Mouse (Mus musculus): ENCODE data around the gene Kif1bp. TPM values are rescaled to one million over a fixed set of nuclear protein-coding genes. Genes with fewer than 3 reads are reported as not detected.

The Kif1bp gene
- total RNA-seq, 2 experiments from 2014 or later = 180 to 185 TPM

DNA sequence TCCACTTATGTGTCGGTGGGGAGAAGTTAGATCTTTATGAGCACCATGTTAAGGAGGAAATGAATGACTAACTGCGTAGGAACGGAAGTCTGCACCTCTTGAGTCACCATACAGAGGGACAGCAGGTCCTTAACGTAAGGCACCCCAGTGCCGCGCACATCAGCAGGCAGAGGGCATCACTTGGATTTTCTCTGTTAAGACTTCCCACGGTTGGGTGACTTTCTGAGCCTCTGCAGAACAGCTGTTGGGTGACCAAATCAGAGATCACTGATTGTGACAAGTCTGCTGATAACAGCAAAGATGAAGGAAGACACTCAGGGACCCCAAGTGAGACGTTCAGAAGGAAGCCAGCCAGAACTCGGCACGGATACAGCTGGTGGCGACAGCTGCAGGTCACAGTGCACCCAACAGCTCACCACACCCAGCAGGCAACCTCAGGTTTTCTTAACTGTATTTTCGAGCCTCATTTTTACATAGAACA, 24.6 kb downstream of the Kif1bp start:
- Histone ChIP-seq H3K27ac (no peak overlapping the region), H3K4me3 (no peak overlapping the region)
- no peak for DNase-seq (ENCODE audit: extremely low spot score in 1 of 2, low spot score in 2 of 2)
- intact Hi-C loops (cut with DNase I) = no loop called here
- TF ChIP-seq CTCF (IDR thresholded peaks at IDR 0.05) = no peak

DNA sequence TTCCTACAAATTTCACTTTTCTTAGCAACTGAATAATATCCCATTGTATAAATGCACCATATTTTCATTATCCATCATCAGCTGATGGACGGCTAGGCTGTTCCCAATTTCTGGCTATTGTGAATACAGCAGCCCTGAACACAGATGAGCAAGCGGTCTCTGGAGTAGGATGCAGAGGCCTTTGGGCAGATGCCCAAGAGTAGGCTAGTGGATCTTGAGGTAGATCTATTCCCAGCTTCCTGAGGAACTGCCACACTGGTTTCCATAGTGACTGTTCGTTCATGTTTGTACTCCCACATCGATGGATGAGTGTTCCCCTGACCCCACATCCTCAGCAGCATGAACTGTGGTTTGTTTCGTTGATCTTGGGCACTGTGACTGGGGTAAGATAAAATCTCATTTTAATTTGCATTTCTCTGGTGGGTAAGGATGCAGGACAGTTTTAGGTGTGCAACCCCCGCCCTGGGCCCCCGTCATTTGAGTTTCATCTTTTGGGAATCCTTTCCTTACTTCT, 27.4 kb downstream of the Kif1bp start:
- peak in 1 of 2 experiments; percentile 38 for DNase-seq (ENCODE audit: extremely low spot score in 1 of 2, low spot score in 2 of 2)
- Histone ChIP-seq H3K27ac (no peak overlapping the region), H3K4me3 (no peak overlapping the region)
- intact Hi-C loops (cut with DNase I) = no loop called here
- no peak for TF ChIP-seq CTCF (IDR thresholded peaks at IDR 0.05)

DNA sequence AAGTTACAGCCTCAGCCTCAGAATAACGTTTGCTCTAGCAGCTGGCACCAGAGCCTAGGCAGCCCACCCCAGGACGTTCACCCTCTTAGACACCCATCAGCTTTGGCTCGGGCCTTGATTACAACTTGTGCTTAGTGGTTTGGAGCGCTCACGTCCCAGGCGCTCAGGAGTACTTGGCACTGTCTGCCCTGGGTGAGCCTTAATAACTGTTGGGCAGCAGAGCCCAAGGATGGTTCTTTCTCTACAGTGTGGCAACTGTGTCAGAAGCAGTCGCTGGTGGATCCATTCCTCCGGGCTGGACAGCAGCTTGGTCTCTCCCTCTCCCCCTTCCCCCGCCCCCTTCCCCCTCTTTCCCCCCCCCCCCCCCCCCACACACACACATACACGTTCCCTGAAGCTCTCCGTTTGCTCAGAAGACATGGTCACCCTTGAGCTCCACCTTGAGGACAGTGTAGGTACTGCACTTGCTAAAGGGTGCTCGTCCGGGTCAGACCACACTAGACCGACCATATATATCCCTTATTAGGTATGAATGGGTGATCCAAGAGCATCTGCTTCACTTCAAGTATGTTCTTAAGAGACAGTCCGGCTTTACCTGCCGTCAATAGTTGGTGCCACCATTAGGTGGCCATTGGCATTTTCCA, 28.6 kb downstream of the Kif1bp start:
- TF ChIP-seq CTCF (IDR thresholded peaks at IDR 0.05) = peak; percentile 72
- Histone ChIP-seq H3K4me3 (no peak overlapping the region), H3K27ac (no peak overlapping the region)
- peak; percentile 49 to 63 for DNase-seq (ENCODE audit: extremely low spot score in 1 of 2, low spot score in 2 of 2)
- intact Hi-C loops (cut with DNase I) = loop anchor here (1.0 kb wide), 1 partner anchor 49 kb away; no protein-coding TSS in a partner anchor

DNA sequence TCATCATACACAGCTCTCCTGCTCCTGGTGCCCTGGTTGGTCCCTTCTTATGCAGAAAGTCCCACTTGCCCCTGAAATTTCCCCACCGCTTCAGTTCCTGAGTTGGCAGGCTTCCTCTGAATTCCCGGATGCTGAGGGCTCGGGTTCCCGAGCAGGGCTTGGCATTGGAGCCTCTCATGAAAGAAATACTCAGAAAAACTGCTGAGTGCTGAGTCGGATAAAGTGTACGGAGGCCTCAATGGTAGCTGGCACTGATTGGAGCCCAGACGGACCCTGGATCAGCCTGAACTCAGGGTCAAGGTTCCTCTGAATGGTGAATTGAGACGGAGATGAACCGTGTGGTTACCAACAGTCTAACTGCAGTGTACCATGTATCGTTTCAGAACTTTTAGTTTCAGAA, 31.8 kb downstream of the Kif1bp start:
- intact Hi-C loops (cut with DNase I) = no loop called here
- Histone ChIP-seq H3K27ac (no peak overlapping the region), H3K4me3 (no peak overlapping the region)
- TF ChIP-seq CTCF (IDR thresholded peaks at IDR 0.05) = no peak
- DNase-seq (ENCODE audit: extremely low spot score in 1 of 2, low spot score in 2 of 2) = no peak

DNA sequence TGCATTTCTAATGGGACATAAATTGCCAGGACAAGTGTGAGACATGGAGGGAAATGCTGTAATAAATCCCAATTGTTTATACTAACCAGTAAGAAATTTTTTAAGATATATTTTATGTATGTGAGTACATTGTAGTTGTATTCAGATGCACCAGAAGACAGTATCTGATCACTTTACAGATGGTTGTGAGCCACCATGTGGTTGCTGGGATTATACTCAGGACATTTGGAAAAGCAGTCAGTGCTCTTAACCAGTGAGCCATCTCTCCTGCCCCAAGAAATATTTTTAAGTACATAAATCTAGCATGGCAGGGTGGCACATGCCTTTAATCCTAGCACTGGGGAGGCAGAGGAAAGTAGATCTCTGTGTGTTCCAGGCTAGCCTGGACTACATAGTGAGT, 32.5 kb downstream of the Kif1bp start:
- H3K27ac ChIP-seq = no peak overlapping the region
- no peak for DNase-seq (ENCODE audit: extremely low spot score in 1 of 2, low spot score in 2 of 2)
- TF ChIP-seq CTCF (IDR thresholded peaks at IDR 0.05) = peak; percentile 8
- intact Hi-C loops (cut with DNase I) = no loop called here
- H3K4me3 ChIP-seq = no peak overlapping the region

DNA sequence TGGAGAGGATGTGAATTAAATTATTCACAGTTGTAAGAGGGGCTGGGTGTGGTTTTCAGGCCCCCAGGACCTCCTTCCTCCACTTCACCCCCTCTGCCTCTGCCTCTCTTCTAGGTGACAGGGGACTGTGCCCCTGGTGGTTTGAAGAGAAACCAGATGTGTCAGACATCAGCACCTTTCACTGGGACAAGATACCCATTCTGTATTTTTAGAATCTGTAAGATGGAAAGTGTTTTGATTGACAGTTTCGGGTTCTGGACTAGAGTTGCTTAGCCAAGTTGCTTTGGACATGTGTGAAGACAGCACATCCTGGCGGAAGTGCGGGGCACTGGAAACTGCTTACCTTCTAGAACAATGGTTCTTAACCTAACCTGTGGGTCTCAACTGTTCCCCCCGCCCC, 33.9 kb downstream of the Kif1bp start:
- no peak overlapping the region for H3K27ac ChIP-seq
- no peak for DNase-seq (ENCODE audit: extremely low spot score in 1 of 2, low spot score in 2 of 2)
- H3K4me3 ChIP-seq = no peak overlapping the region
- intact Hi-C loops (cut with DNase I) = no loop called here
- no peak for TF ChIP-seq CTCF (IDR thresholded peaks at IDR 0.05)

DNA sequence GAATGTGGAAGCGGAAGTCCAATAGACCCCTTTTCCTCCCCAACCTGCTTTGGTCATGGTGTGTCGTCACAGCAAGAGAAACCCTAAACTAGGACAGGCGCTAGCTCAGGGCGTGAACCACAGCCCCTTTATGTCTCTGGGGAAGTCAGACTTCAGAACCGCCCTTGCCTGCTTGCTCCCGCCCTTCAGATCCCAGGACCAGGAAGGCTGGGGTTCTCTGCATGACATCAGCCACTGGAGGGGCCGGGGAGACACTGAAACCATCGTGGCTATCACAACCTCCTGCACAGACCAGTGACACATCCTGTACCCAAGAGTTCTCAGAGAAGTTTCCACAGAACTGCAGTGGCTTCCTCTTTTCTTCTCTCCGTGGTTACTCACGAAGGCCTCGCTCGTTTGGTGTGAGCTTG, 34.9 kb downstream of the Kif1bp start:
- no peak for DNase-seq (ENCODE audit: extremely low spot score in 1 of 2, low spot score in 2 of 2)
- H3K4me3 ChIP-seq = no peak overlapping the region
- no peak for TF ChIP-seq CTCF (IDR thresholded peaks at IDR 0.05)
- no peak overlapping the region for H3K27ac ChIP-seq
- intact Hi-C loops (cut with DNase I) = no loop called here

DNA sequence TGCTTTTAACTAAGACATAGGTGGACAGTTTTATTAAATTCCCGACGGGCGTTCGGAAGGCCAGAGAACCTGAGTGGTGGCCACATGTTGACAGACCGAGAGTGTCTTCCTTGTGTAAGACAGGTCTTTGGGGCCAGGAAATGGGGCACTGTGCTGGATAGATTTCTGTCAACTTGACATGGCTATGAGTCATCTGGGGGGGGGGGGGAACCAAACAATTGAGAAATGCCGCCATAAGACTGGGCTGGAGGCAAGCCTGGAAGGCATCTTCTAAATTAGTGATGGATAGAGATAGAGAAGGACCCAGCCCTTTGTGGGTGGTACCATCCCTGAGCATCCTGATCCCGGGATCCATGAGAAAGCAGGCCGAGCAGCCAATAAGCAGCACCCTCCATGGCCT, 35.3 kb downstream of the Kif1bp start:
- no peak for DNase-seq (ENCODE audit: extremely low spot score in 1 of 2, low spot score in 2 of 2)

DNA sequence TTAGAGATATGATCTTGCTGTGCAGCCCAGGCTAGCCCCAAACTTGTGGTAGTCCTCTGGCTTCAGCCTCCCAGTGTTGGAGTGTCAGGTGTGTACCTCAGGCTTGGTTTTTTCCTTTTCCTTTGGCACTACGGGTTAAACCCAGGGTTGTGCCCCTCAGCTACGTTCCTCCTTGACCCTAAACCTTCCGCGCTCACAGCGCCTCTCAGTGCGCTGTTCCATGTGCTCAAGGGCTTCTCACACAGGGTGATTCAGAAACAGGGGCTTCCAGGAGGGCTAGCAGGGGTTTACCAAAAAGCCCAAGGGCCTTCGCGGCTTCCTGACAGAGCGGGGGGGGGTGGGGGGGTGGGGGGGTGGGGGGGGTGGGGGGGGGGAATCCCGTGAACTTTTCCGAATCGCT, 35.8 kb downstream of the Kif1bp start:
- Histone ChIP-seq H3K27ac (no peak overlapping the region), H3K4me3 (no peak overlapping the region)
- no peak for DNase-seq (ENCODE audit: extremely low spot score in 1 of 2, low spot score in 2 of 2)
- intact Hi-C loops (cut with DNase I) = no loop called here
- TF ChIP-seq CTCF (IDR thresholded peaks at IDR 0.05) = no peak

More for the DNA sequence above, 35.3 kb downstream of the Kif1bp start:
- intact Hi-C loops (cut with DNase I) = no loop called here
- no peak for TF ChIP-seq CTCF (IDR thresholded peaks at IDR 0.05)
- H3K4me3 ChIP-seq = no peak overlapping the region
- H3K27ac ChIP-seq = no peak overlapping the region

DNA sequence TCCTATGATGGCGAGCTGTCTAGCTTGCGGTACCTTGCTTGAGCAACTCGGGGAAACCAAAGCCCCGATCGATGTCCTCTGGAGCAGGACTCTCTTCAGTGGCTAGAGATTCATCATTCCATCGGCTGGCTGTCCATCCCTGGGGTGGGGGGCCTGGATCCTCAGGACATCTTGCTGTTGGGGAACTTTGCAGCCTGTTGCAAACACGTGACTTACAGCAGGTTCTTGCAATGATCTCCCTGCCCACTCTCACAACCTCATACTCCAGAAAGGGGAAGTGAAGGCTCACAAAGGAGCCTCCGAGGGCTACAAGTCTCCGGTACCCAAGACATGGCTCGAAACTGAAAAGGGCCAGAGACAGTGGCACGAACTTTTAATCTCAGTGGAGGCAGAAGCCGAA, 36.8 kb downstream of the Kif1bp start:
- no peak for TF ChIP-seq CTCF (IDR thresholded peaks at IDR 0.05)
- no peak for DNase-seq (ENCODE audit: extremely low spot score in 1 of 2, low spot score in 2 of 2)
- intact Hi-C loops (cut with DNase I) = no loop called here

DNA sequence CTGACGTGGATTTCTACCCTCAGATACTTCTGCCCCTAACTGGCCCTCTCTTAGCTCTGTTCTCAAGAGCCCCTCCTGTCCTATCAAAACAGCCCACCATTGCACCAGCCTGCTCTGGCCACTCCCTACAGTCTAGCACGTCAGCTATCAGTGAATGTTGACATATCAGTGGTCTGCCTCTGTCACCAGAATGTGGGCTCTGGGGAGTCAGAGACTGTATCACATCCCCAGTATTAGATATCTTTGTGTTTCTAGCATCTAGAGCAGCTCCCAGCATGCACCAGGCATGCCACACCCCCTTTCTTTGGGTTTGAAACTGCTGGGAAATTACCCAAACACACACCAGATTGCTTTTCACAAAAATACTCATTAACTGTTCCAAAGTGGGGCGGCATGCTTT, 37.5 kb downstream of the Kif1bp start:
- intact Hi-C loops (cut with DNase I) = no loop called here
- Histone ChIP-seq H3K27ac (no peak overlapping the region), H3K4me3 (no peak overlapping the region)
- no peak for DNase-seq (ENCODE audit: extremely low spot score in 1 of 2, low spot score in 2 of 2)
- no peak for TF ChIP-seq CTCF (IDR thresholded peaks at IDR 0.05)

More for the DNA sequence above, 36.8 kb downstream of the Kif1bp start:
- Histone ChIP-seq H3K27ac (no peak overlapping the region), H3K4me3 (no peak overlapping the region)

DNA sequence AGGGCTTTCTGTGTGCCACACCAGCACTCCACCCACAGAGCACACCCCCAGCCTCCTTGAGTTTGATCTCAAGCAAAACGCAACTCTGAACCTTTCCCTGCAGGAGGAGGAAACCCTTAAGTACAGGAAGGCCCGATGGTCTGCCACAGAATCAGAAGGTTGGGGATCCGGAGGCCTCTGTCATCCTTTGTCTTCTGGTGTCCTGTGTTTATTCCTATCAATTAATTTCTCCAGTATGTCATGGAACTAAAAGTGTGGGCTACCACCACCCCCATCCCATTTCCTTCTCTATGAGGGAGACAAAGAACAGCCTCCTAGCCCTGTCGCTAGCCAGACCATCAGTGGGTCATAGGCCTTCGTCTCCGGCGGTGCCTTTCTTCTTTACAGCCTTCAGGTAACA, 43.7 kb downstream of the Kif1bp start:
- no peak for DNase-seq (ENCODE audit: extremely low spot score in 1 of 2, low spot score in 2 of 2)
- intact Hi-C loops (cut with DNase I) = no loop called here
- Histone ChIP-seq H3K27ac (no peak overlapping the region), H3K4me3 (no peak overlapping the region)
- no peak for TF ChIP-seq CTCF (IDR thresholded peaks at IDR 0.05)

DNA sequence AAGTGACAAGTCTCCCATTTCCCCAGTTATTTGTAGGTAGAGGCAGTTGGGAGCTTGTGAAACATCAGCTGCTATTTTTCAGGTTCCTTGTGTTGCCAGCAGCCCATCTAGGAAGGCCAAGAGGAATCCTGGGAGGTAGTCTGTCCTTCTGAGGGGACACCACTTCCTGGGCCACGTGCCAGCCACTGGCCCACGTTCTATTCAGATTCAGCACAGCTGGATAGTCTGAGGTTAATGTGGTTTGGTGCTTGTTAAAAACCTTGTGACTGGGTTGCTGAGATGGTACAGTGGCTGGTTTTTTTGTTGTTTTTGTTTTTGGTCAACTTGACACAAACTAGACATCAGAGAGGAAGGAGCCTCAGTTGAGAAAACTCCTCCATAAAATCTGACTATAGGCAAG, 45.4 kb downstream of the Kif1bp start:
- intact Hi-C loops (cut with DNase I) = no loop called here
- H3K4me3 ChIP-seq = no peak overlapping the region
- H3K27ac ChIP-seq = no peak overlapping the region
- TF ChIP-seq CTCF (IDR thresholded peaks at IDR 0.05) = no peak
- DNase-seq (ENCODE audit: extremely low spot score in 1 of 2, low spot score in 2 of 2) = no peak

All from left cerebral cortex, adult 2 months (tissue).